Mouse (Mus musculus): ENCODE results near the gene G2e3.
A peak's percentile ranks its signal among the peaks of the same experiment; 100 is the strongest.

Gene G2e3

GRCm38 (mm10) chr12:51347988-51348697, at the start of gene G2e3:
G2e3 (plus strand) TSS chr12:51348061.
- peak; percentile 91 for DNase-seq (ENCODE audit: low spot score)

GRCm38 (mm10) chr12:51323604-51324003, 24.3 kb upstream of the G2e3 start:
- DNase-seq (ENCODE audit: low spot score): no peak

- no peak for DNase-seq (ENCODE audit: low spot score)
These were observed 21.0 kb upstream of the G2e3 start for GRCm38 (mm10) chr12:51326819-51327218.

- no peak for DNase-seq (ENCODE audit: low spot score)
These were observed 10.8 kb upstream of the G2e3 start for GRCm38 (mm10) chr12:51337014-51337413.

GRCm38 (mm10) chr12:51346121-51346520, 1.7 kb upstream of the G2e3 start:
- peak; percentile 44 for DNase-seq (ENCODE audit: low spot score)

GRCm38 (mm10) chr12:51348698-51348998, 787 bp downstream of the G2e3 start:
- no peak for DNase-seq (ENCODE audit: low spot score)

GRCm38 (mm10) chr12:51355296-51355695, 7.4 kb downstream of the G2e3 start:
- DNase-seq (ENCODE audit: low spot score): no peak

- no peak for DNase-seq (ENCODE audit: low spot score)
These were observed 13.4 kb downstream of the G2e3 start for GRCm38 (mm10) chr12:51361294-51361693.

GRCm38 (mm10) chr12:51362898-51363297, 15.0 kb downstream of the G2e3 start:
- DNase-seq (ENCODE audit: low spot score): no peak

GRCm38 (mm10) chr12:51368504-51368903, 20.6 kb downstream of the G2e3 start:
- DNase-seq (ENCODE audit: low spot score): no peak

GRCm38 (mm10) chr12:51377003-51377887, 29.4 kb downstream of the G2e3 start, which contains the start of gene Scfd1:
Scfd1 (plus strand) TSS chr12:51377510.
- peak; percentile 95 for DNase-seq (ENCODE audit: low spot score)

- no peak for DNase-seq (ENCODE audit: low spot score)
These were observed 30.0 kb downstream of the G2e3 start for GRCm38 (mm10) chr12:51377888-51378190.

GRCm38 (mm10) chr12:51399871-51400270, 52.0 kb downstream of the G2e3 start:
- DNase-seq (ENCODE audit: low spot score): no peak

- peak; percentile 74 for DNase-seq (ENCODE audit: low spot score)
These were observed 54.3 kb downstream of the G2e3 start for GRCm38 (mm10) chr12:51402060-51402698.

GRCm38 (mm10) chr12:51403987-51404586, 56.2 kb downstream of the G2e3 start:
- DNase-seq (ENCODE audit: low spot score): peak; percentile 52

- DNase-seq (ENCODE audit: low spot score): no peak
These were observed 63.5 kb downstream of the G2e3 start for GRCm38 (mm10) chr12:51411362-51411761.
